Mouse (Mus musculus) embryonic fibroblast, embryonic 13.5 days (primary cell): ENCODE measurements around the gene Ddit4. TPM values are rescaled to one million over a fixed set of nuclear protein-coding genes. Genes with fewer than 3 reads are reported as not detected.
"Not testable (repeated sequence)": the region's sequence is repeated elsewhere in the genome, so short reads cannot be mapped to it uniquely, and the experiment has no call there.

ENCODE experiments used
- H3K27ac ChIP-seq: 2 replicates; pipeline ENCODE4 v1.5.1; 2012; ENCODE audit warnings: low read length, control low read depth, inconsistent platforms; ENCODE audit not compliant: insufficient read depth
- H3K4me1 ChIP-seq: 2 replicates; pipeline ENCODE4 v1.6.1; 2011; ENCODE audit warnings: low read length; ENCODE audit not compliant: control insufficient read depth, insufficient read depth
- H3K4me3 ChIP-seq: 2 replicates; pipeline ENCODE4 v1.5.1; 2011; ENCODE audit warnings: mild to moderate bottlenecking, control low read depth, low read length; ENCODE audit not compliant: insufficient read depth
- CTCF ChIP-seq: IDR thresholded peaks from 2 replicates; pipeline ENCODE4 v1.5.1; 2011; ENCODE audit warnings: mild to moderate bottlenecking, control low read depth, low read length, moderate library complexity, borderline replicate concordance; ENCODE audit not compliant: insufficient read depth
- POLR2A ChIP-seq: IDR thresholded peaks from 2 replicates; pipeline ENCODE4 v1.6.1; 2011; ENCODE audit warnings: low read depth, mild to moderate bottlenecking, control low read depth, low read length, moderate library complexity
- polyA plus RNA-seq: library from polyadenylated mRNA; stranded (reverse); fragments of >200 nt; gene quantifications from 2 replicates; pipeline ENCODE4 v1.2.4, GENCODE M21; 2011; ENCODE audit warnings: low read depth; ENCODE audit not compliant: missing spikeins, insufficient read length

Ddit4 gene
- 150 and 156 TPM in 2 replicates for polyA plus RNA-seq

GRCm38 (mm10) chr10:59951211-59952151 is at the start of gene Ddit4:
Ddit4 (minus strand) TSS chr10:59951834.
- TF ChIP-seq POLR2A (peak; percentile 100), CTCF (no peak)
- H3K27ac ChIP-seq, result peak within 1 kb of the TSS; percentile 84
- H3K4me3 ChIP-seq, result peak within 1 kb of the TSS; percentile 60
- H3K4me1 ChIP-seq, result peaks cover 6% of the 10 kb centered on the region; the same call in 1 of the 2 replicates

- H3K27ac ChIP-seq, result no peak overlapping the region
- TF ChIP-seq POLR2A (no peak), CTCF (no peak)
- H3K4me3 ChIP-seq, result no peak overlapping the region
- peaks cover 6% of the 10 kb centered on the region; the same call in 1 of the 2 replicates for H3K4me1 ChIP-seq
Measured at GRCm38 (mm10) chr10:59999057-59999456, 47.4 kb upstream of the Ddit4 start.

GRCm38 (mm10) chr10:59997591-59997990 is 46.0 kb upstream of the Ddit4 start:
- Histone ChIP-seq H3K4me3 (no peak overlapping the region), H3K27ac (no peak overlapping the region), H3K4me1 (peaks cover 6% of the 10 kb centered on the region; the same call in 1 of the 2 replicates)
- no peak for TF ChIP-seq CTCF
- TF ChIP-seq POLR2A, result no peak

- Histone ChIP-seq H3K4me3 (no peak overlapping the region), H3K4me1 (no peaks in the 10 kb centered on the region), H3K27ac (no peak overlapping the region)
- TF ChIP-seq POLR2A, result no peak
- TF ChIP-seq CTCF, result no peak
Measured at GRCm38 (mm10) chr10:59995889-59996288, 44.3 kb upstream of the Ddit4 start.

DNA sequence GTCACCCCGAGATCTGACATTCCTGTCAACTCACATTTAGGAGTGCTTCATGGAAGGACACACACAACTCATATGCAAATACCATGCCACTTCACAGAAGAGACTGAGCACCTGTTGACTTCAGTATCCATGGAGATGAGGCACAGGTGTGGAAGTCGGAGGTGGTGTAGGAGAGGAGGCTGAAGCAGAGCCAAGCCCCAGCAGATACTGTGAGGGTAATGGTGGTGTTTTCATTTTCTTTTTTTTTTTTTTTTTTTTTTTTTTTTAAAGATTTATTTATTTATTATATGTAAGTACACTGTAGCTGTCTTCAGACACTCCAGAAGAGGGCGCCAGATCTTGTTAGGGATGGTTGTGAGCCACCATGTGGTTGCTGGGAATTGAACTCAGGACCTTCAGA is 42.2 kb upstream of the Ddit4 start:
- not testable (repeated sequence) for H3K27ac ChIP-seq, H3K4me1 ChIP-seq, H3K4me3 ChIP-seq

DNA sequence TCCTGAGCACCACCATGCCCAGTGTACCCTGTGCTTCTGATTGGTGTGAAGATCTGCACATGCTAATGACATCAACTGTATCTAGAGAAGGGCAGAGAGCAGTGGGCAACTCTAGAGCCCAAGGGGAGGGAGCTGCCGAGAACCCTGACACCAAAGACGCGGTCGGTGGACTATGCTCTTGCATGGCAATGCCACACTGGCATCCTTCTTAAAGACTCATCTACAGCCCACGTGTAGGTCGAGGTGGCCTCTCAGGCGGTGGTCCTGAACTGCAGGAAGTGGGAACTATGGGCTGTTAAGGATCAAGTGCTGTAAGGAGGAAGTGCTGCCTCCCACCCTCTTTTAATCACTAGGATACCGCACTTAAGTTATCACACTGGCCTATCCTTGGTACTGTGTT is 40.4 kb upstream of the Ddit4 start:
- TF ChIP-seq CTCF (no peak), POLR2A (no peak)

GRCm38 (mm10) chr10:59991262-59991880 is 39.7 kb upstream of the Ddit4 start:
- no peak overlapping the region for H3K4me3 ChIP-seq
- no peaks in the 10 kb centered on the region for H3K4me1 ChIP-seq
- H3K27ac ChIP-seq, result no peak overlapping the region
- no peak for TF ChIP-seq CTCF

More for the DNA sequence above, 40.4 kb upstream of the Ddit4 start:
- H3K4me1 ChIP-seq, result no peaks in the 10 kb centered on the region
- no peak overlapping the region for H3K27ac ChIP-seq
- no peak overlapping the region for H3K4me3 ChIP-seq

DNA sequence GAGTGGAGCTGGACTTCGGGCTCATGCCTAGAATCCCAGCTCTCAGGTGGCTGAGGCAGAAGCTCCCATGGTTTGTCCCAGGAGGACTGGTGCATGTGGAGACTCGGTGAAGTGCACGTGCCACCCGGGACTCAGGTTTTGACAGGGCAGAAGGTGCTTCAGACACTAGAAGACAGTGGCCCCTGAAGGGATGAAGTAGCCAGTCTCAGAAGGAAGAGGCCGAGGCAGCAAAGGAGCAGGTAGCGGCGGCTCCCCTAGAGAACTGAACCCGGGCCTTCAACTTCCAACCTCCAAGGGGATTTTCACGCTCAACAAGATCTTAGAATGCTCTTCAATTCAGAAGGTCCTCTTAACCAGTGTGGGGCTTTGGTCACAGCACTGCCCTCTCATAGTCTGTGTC is 38.8 kb upstream of the Ddit4 start:
- no peak for TF ChIP-seq CTCF
- TF ChIP-seq POLR2A, result no peak
- Histone ChIP-seq H3K27ac (no peak overlapping the region), H3K4me3 (no peak overlapping the region), H3K4me1 (no peaks in the 10 kb centered on the region)

DNA sequence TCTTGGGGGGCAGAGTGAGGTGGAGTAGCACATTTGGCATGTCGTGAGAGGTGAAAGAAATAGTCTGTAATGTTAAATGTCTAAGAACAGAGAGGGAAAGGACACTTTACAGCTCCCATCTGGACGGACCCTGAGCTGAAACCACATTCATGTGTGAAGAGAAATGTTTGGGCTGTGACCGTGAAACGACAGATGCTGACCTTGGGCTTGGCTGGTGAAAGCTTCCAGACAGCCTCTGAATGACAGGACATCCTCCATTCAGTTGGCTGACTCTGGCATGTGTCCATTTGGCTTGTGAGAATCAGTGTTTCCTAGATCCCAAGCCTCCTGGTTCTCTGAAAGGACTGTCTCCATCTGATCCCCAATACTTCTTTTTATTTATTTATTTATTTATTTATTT is 36.4 kb upstream of the Ddit4 start:
- Histone ChIP-seq H3K4me3 (no peak overlapping the region), H3K27ac (no peak overlapping the region), H3K4me1 (no peaks in the 10 kb centered on the region)
- TF ChIP-seq CTCF (no peak), POLR2A (no peak)

DNA sequence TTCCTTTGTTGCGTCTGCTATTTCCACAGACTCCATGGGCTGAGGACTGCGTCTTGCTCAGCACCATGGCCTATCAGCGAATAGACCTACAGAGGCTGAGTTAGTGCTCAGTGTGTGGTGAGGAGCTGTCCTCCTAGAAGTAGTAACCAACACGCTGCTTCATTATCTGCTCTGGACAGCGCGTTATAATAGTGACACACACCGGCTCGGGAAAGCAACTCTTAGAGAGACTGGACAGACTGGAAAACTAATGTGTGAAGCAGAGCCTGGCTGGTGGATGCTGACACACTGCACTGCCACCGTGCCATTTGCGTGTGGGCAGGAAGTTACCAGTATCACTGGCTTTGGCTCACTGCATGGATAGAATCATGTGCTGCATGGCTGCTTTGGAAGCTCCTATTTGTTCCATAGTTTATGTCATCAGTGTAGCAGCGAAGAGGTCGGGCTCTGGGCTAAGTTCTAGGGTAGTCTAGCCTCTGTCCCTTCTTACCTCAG is 30.8 kb upstream of the Ddit4 start:
- Histone ChIP-seq H3K4me1 (peaks cover 6% of the 10 kb centered on the region), H3K27ac (no peak overlapping the region), H3K4me3 (no peak overlapping the region)
- TF ChIP-seq POLR2A (no peak), CTCF (no peak)
